Mouse (Mus musculus): ENCODE measurements around the gene Tlcd1. TPM values are rescaled to one million over a fixed set of nuclear protein-coding genes. Genes with fewer than 3 reads are reported as not detected.
A peak's percentile ranks its signal among the peaks of the same experiment; 100 is the strongest.
"Not testable (repeated sequence)": the region's sequence is repeated elsewhere in the genome, so short reads cannot be mapped to it uniquely, and the experiment has no call there.

The Tlcd1 gene
- total and polyA plus RNA-seq, 2 experiments from 2014 or later: 15.1 to 24.1 TPM

- peak; percentile 88 for ATAC-seq (ENCODE audit: insufficient read depth, low read depth)
- peak; percentile 99 for DNase-seq (ENCODE audit: low spot score)
These were observed 6.7 kb downstream of the Tlcd1 start, which contains the start of gene Rpl23a for GRCm38 (mm10) chr11:78182961-78183844. Gene Rpl23a, minus strand, starts transcription at chr11:78183584.

GRCm38 (mm10) chr11:78183884-78184514 is 7.5 kb downstream of the Tlcd1 start:
- no peak for DNase-seq (ENCODE audit: low spot score)
- TF ChIP-seq CTCF (IDR thresholded peaks at IDR 0.05; ENCODE audit: low read depth) (no peak), EP300 (IDR thresholded peaks at IDR 0.05; ENCODE audit: low read depth) (no peak)
- peaks cover 12% of the 10 kb centered on the region for H3K4me1 ChIP-seq (ENCODE audit: control insufficient read depth, insufficient read depth)
- H3K9me3 ChIP-seq (replicated peaks; ENCODE audit: control insufficient read depth, low read length): no peaks in the 10 kb centered on the region
- H3K27ac ChIP-seq (ENCODE audit: low read depth): no peak overlapping the region
- H3K9ac ChIP-seq (replicated peaks; ENCODE audit: low read depth, low read length): no peak overlapping the region
- H3K27me3 ChIP-seq (ENCODE audit: control insufficient read depth, insufficient read depth, low read length): no peaks in the 10 kb centered on the region
- no peak for ATAC-seq (ENCODE audit: insufficient read depth, low read depth)
- H3K4me3 ChIP-seq (ENCODE audit: low read depth, low read length): peak overlapping the region; percentile 94; the same call in 1 of the 2 replicates
- peaks cover 29% of the 10 kb centered on the region for H3K36me3 ChIP-seq (replicated peaks; ENCODE audit: control insufficient read depth, insufficient read depth, low read length)
- 53% methylated on average over 10 of the region's 10 CpGs for WGBS
- H3K4me2 ChIP-seq (ENCODE audit: low read depth, low read length): peak overlapping the region; percentile 83

More at GRCm38 (mm10) chr11:78182961-78183844, 6.7 kb downstream of the Tlcd1 start, which contains the start of gene Rpl23a:
- Histone ChIP-seq H3K27ac (ENCODE audit: low read depth) (peak within 1 kb of the TSS; percentile 90), H3K27me3 (ENCODE audit: control insufficient read depth, insufficient read depth, low read length) (no peaks in the 10 kb centered on the region), H3K4me1 (ENCODE audit: control insufficient read depth, insufficient read depth) (peaks cover 12% of the 10 kb centered on the region), H3K4me2 (ENCODE audit: low read depth, low read length) (peak within 1 kb of the TSS; percentile 83), H3K4me3 (ENCODE audit: low read depth, low read length) (peak within 1 kb of the TSS; percentile 94), H3K9me3 (replicated peaks; ENCODE audit: control insufficient read depth, low read length) (no peaks in the 10 kb centered on the region), H3K9ac (replicated peaks; ENCODE audit: low read depth, low read length) (peak within 1 kb of the TSS; percentile 84), H3K36me3 (replicated peaks; ENCODE audit: control insufficient read depth, insufficient read depth, low read length) (peaks cover 29% of the 10 kb centered on the region)
- WGBS: 1% methylated on average over 38 of the region's 38 CpGs
- peak; percentile 84 for TF ChIP-seq EP300 (IDR thresholded peaks at IDR 0.05; ENCODE audit: low read depth)
- peak; percentile 29 for TF ChIP-seq CTCF (IDR thresholded peaks at IDR 0.05; ENCODE audit: low read depth)

- not testable (repeated sequence) for H3K27ac ChIP-seq (ENCODE audit: low read depth); H3K4me3 ChIP-seq (ENCODE audit: low read depth, low read length); DNase-seq (ENCODE audit: low spot score); ATAC-seq (ENCODE audit: insufficient read depth, low read depth); H3K4me2 ChIP-seq (ENCODE audit: low read depth, low read length); H3K27me3 ChIP-seq (ENCODE audit: control insufficient read depth, insufficient read depth, low read length); H3K9ac ChIP-seq (replicated peaks; ENCODE audit: low read depth, low read length); H3K9me3 ChIP-seq (replicated peaks; ENCODE audit: control insufficient read depth, low read length)
- WGBS: 91% methylated on average over 6 of the region's 6 CpGs
- Histone ChIP-seq H3K36me3 (replicated peaks; ENCODE audit: control insufficient read depth, insufficient read depth, low read length) (peaks cover 25% of the 10 kb centered on the region), H3K4me1 (ENCODE audit: control insufficient read depth, insufficient read depth) (peaks cover 12% of the 10 kb centered on the region)
These were observed 8.2 kb downstream of the Tlcd1 start for GRCm38 (mm10) chr11:78184702-78185101.

DNA sequence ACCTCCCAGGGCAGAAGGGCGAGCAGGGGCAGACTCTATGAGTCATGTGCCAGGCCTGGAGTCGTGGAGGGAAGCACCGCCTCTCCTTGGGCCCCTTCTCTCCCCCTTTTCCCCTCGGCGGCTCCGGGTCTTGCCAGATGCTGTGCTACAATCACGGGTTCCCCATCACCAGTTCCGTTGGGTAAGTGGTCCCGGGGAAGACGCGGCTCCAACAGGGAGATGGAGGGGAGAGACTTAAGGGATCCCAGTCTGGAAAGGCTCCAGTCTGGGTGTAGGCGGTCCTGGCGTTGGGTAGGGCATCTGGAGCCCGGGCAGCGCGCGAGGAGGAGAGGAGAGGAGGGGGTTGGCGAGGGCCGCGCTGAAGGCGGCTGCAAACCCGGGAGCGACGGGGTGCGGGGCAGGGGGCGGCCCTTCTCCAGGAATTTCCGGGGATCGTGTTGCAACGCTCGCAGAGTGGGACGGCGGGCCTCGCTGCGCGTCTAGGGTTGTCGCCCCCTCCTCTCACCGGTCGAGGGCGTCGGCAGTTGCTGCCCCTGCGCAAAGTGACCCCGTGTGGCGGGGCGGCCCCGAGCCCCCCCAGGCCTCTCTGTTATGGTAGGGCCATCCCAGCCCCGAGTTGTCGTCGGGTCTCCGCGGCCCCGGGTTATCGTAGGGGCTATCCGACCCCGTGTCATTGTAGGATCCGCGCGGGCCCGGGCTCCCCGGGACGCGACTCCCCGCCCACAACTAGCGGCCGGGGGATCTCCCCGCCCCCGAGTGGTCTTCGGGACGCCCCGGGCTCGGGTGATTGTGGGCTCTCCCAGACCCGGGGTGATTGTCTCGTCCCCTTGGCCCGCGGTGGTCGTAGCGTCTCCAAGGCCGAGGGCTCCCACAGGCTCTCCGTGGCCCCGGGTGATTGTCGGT is 12.1 kb downstream of the Tlcd1 start, which contains the start of gene Rab34:
Gene Rab34, plus strand, starts transcription at position 100 of the 903 bp plus-strand sequence.
- Histone ChIP-seq H3K27ac (ENCODE audit: low read depth) (peak within 1 kb of the TSS; percentile 78), H3K4me2 (ENCODE audit: low read depth, low read length) (peak within 1 kb of the TSS; percentile 74), H3K27me3 (ENCODE audit: control insufficient read depth, insufficient read depth, low read length) (no peaks in the 10 kb centered on the region), H3K9me3 (replicated peaks; ENCODE audit: control insufficient read depth, low read length) (no peaks in the 10 kb centered on the region), H3K4me3 (ENCODE audit: low read depth, low read length) (peak within 1 kb of the TSS; percentile 71), H3K36me3 (replicated peaks; ENCODE audit: control insufficient read depth, insufficient read depth, low read length) (peaks cover 20% of the 10 kb centered on the region), H3K4me1 (ENCODE audit: control insufficient read depth, insufficient read depth) (peaks cover 6% of the 10 kb centered on the region; the same call in 1 of the 2 replicates), H3K9ac (replicated peaks; ENCODE audit: low read depth, low read length) (peak within 1 kb of the TSS; percentile 78)
- under 1% methylated on average over 78 of the region's 80 CpGs for WGBS
- ATAC-seq (ENCODE audit: insufficient read depth, low read depth) (peak; percentile 72), DNase-seq (ENCODE audit: low spot score) (peak; percentile 72)
- TF ChIP-seq EP300 (IDR thresholded peaks at IDR 0.05; ENCODE audit: low read depth) (no peak), CTCF (IDR thresholded peaks at IDR 0.05; ENCODE audit: low read depth) (no peak)

All from heart, postnatal 0 days (tissue).